Mouse (Mus musculus) MEL (cell line): Measurements from ENCODE around the gene Rps19.

Experiments used
- CHD2 ChIP-seq: IDR thresholded peaks from 2 replicates; pipeline ENCODE4 v1.6.1; 2011; ENCODE audit warnings: low read length, improper control_type of control experiment
- CTCF ChIP-seq, 3 experiments: IDR thresholded peaks in 2 of 3; conservative IDR thresholded peaks in 1 of 3; 2 replicates each; pipeline ENCODE4 v1.5.1; 2011 to 2012; ENCODE audit warnings: low read length in 3 of 3, low read depth in 2 of 3, mild to moderate bottlenecking in 2 of 3, improper control_type of control experiment in 1 of 3, inconsistent platforms in 1 of 3, mixed read lengths in 1 of 3, moderate library complexity in 1 of 3; ENCODE audit not compliant: control insufficient read depth in 1 of 3, insufficient read depth in 1 of 3, poor library complexity in 1 of 3, severe bottlenecking in 1 of 3
- ELF1 ChIP-seq: IDR thresholded peaks from 2 replicates; pipeline ENCODE4 v1.6.1; 2014; ENCODE audit warnings: low read depth, mild to moderate bottlenecking, inconsistent platforms, low read length, improper control_type of control experiment, moderate library complexity
- EP300 ChIP-seq, 2 experiments: IDR thresholded peaks; 2 replicates each; pipeline ENCODE4 v1.6.1; 2011; ENCODE audit warnings: improper control_type of control experiment in 2 of 2, low read length in 2 of 2, low read depth in 1 of 2, mild to moderate bottlenecking in 1 of 2
- GABPA ChIP-seq: IDR thresholded peaks from 2 replicates; pipeline ENCODE4 v1.6.1; 2012; ENCODE audit warnings: low read depth, mild to moderate bottlenecking, inconsistent platforms, low read length, improper control_type of control experiment, moderate library complexity
- GATA1 ChIP-seq: IDR thresholded peaks from 2 replicates; pipeline ENCODE4 v1.6.1; 2011; ENCODE audit warnings: low read depth, low read length, improper control_type of control experiment
- MXI1 ChIP-seq: IDR thresholded peaks from 2 replicates; pipeline ENCODE4 v1.6.1; 2011; ENCODE audit warnings: mild to moderate bottlenecking, low read depth, low read length, improper control_type of control experiment
- NRF1 ChIP-seq: IDR thresholded peaks from 2 replicates; pipeline ENCODE4 v1.6.1; 2014; ENCODE audit warnings: low read depth, mild to moderate bottlenecking, inconsistent platforms, low read length, improper control_type of control experiment, moderate library complexity; ENCODE audit not compliant: poor library complexity, insufficient read depth, severe bottlenecking
- POLR2A ChIP-seq, 2 experiments: IDR thresholded peaks; 2 replicates each; pipeline ENCODE4 v1.6.1; 2011 to 2012; ENCODE audit warnings: low read length in 2 of 2, mild to moderate bottlenecking in 2 of 2, control low read depth in 1 of 2, improper control_type of control experiment in 1 of 2, low read depth in 1 of 2, moderate library complexity in 1 of 2; ENCODE audit not compliant: control insufficient read depth in 1 of 2, insufficient read depth in 1 of 2, poor library complexity in 1 of 2
- SIN3A ChIP-seq: IDR thresholded peaks from 2 replicates; pipeline ENCODE4 v1.6.1; 2012; ENCODE audit warnings: low read length, improper control_type of control experiment, inconsistent platforms
- TCF12 ChIP-seq: IDR thresholded peaks from 2 replicates; pipeline ENCODE4 v1.6.1; 2014; ENCODE audit warnings: low read depth, mild to moderate bottlenecking, inconsistent platforms, low read length, improper control_type of control experiment, moderate library complexity
- UBTF ChIP-seq: IDR thresholded peaks from 2 replicates; pipeline ENCODE4 v1.6.1; 2012; ENCODE audit warnings: low read depth, mild to moderate bottlenecking, inconsistent platforms, low read length, improper control_type of control experiment, moderate library complexity, borderline replicate concordance; ENCODE audit not compliant: insufficient read depth

- TF ChIP-seq GABPA (no peak), SIN3A (no peak), NRF1 (no peak), GATA1 (no peak), TCF12 (no peak), CHD2 (no peak), POLR2A (IDR thresholded peaks at IDR 0.05; ENCODE audit: control insufficient read depth in 1 of 2, insufficient read depth in 1 of 2, low read depth in 1 of 2, low read length in 2 of 2, poor library complexity in 1 of 2) (no peak), MXI1 (no peak), CTCF (IDR thresholded peaks at IDR 0.05 in 2 of 3, conservative IDR thresholded peaks at IDR 0.05 in 1 of 3; ENCODE audit: control insufficient read depth in 1 of 3, insufficient read depth in 1 of 3, low read depth in 2 of 3, low read length in 3 of 3, poor library complexity in 1 of 3, severe bottlenecking in 1 of 3) (no peak), ELF1 (no peak), EP300 (IDR thresholded peaks at IDR 0.05; ENCODE audit: low read depth in 1 of 2, low read length in 2 of 2) (no peak), UBTF (no peak)
Observed at GRCm38 (mm10) chr7:24856460-24857120, 27.6 kb upstream of the Rps19 start.
